Mouse (Mus musculus) erythroblast, embryonic 14.5 days (primary cell): ENCODE results near the gene Tspoap1.

Experiments
- GATA1 ChIP-seq: IDR thresholded peaks from 2 replicates; pipeline ENCODE4 v1.6.1; 2012; ENCODE audit warnings: low read length, inconsistent platforms, mixed read lengths
- TAL1 ChIP-seq: IDR thresholded peaks from 3 replicates; pipeline ENCODE4 v1.6.1; 2012; ENCODE audit warnings: low read length, inconsistent platforms, mixed read lengths

DNA sequence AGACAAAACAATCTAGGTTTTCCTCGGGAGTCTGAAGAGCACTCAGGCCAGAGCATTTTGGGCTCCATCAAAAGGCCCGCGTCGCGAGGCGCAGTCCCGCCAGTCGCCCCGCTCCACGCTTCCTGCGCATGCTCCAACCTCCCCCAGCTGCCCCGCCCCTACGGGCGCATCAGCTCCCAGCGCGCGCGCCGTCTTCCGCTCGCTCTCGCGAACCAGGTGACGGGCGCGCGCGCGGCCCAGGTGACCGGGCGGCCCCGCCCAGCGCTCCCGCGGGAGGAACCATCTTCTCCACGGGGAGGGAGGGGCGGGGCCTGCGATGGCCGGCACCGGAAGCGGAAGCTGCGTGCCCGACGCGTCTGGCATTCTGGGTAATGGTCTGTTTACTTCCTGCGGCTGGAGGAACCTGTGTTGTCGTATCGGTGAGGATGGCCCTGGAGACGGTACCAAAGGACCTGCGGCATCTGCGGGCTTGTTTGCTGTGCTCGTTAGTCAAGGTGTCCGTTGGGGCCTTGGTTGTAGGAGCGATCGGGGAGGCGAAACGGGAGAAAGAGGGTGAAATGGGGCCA, 23.1 kb upstream of the Tspoap1 start, which contains the start of gene Supt4a:
- TF ChIP-seq GATA1, result no peak
- no peak for TF ChIP-seq TAL1
